Mouse (Mus musculus) intestine, embryonic 15.5 days (tissue): ENCODE measurements at regions not wholly inside any gene's neighbourhood (a gene's known extent, or its start where the extent isn't known, plus 50 kb on each side); places are given as distances from the start of the nearest gene placed in this dataset.

Experiments used
- ATAC-seq: fragments of 200-750 bp; cut with Nextera tagmentation; 2 replicates; pipeline ENCODE4 v1.8.0; 2017; ENCODE audit warnings: moderate TSS enrichment, moderate library complexity
- H3K27ac ChIP-seq: fragments of 300-500 bp; sonication (generic); 2 replicates; pipeline ENCODE4 v1.5.1; 2015; ENCODE audit warnings: mild to moderate bottlenecking, inconsistent platforms
- H3K27me3 ChIP-seq: fragments of 300-500 bp; sonication (generic); replicated peaks from 2 replicates; pipeline ENCODE4 v1.6.1; 2015; ENCODE audit warnings: inconsistent platforms
- H3K36me3 ChIP-seq: fragments of 300-500 bp; sonication (generic); 2 replicates; pipeline ENCODE4 v1.6.1; 2015; ENCODE audit warnings: inconsistent platforms
- H3K4me1 ChIP-seq: fragments of 300-500 bp; sonication (generic); replicated peaks from 2 replicates; pipeline ENCODE4 v1.6.1; 2015; ENCODE audit warnings: inconsistent platforms
- H3K4me2 ChIP-seq: fragments of 300-500 bp; sonication (generic); replicated peaks from 2 replicates; pipeline ENCODE4 v1.6.1; 2015; ENCODE audit warnings: mild to moderate bottlenecking, inconsistent platforms
- H3K4me3 ChIP-seq: fragments of 300-500 bp; sonication (generic); replicated peaks from 2 replicates; pipeline ENCODE4 v1.5.1; 2015; ENCODE audit warnings: inconsistent platforms
- H3K9ac ChIP-seq: fragments of 300-500 bp; sonication (generic); 2 replicates; pipeline ENCODE4 v1.6.1; 2015; ENCODE audit warnings: inconsistent platforms
- H3K9me3 ChIP-seq: fragments of 300-500 bp; sonication (generic); 2 replicates; pipeline ENCODE4 v1.6.1; 2016; ENCODE audit warnings: inconsistent platforms
- WGBS: fragments of 180-500 bp; shearing (Covaris S2); methylation state at CpG from one replicate; pipeline ENCODE4 v1.1.7; 2015; 5-methylcytosine and 5-hydroxymethylcytosine counted together

- no peak overlapping the region for H3K27ac ChIP-seq
- H3K27me3 ChIP-seq, result no peaks in the 10 kb centered on the region
- no peak for ATAC-seq
- no peaks in the 10 kb centered on the region for H3K4me1 ChIP-seq
- no peaks in the 10 kb centered on the region for H3K36me3 ChIP-seq
- H3K9me3 ChIP-seq, result no peaks in the 10 kb centered on the region
- H3K4me2 ChIP-seq, result no peak overlapping the region
- no peak overlapping the region for H3K9ac ChIP-seq
- WGBS, result 45% methylated on average over 5 of the region's 5 CpGs
- H3K4me3 ChIP-seq, result no peak overlapping the region
Measured at GRCm38 (mm10) chr2:92851336-92851735, 63.6 kb upstream of the Syt13 start.

DNA sequence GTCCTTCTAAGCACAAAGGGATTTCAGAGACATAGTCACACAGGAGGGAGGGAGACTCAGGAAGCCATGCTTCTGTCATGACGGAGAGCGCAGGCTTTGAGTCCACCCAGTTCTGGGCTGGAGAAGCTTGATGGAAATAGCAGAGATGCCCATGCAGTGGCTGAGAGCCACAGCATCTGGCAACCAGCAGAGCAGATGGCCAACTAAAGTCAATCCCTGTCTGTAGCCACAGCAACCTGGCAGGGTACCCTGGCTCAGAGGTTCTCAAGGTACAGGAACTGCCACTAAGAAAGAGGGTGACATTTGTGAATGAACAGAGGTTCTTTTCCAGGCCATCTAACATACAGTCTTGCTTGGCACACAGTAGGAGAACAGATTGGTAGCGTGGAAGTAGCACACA, 61.7 kb upstream of the Syt13 start:
- H3K4me2 ChIP-seq, result no peak overlapping the region
- H3K27me3 ChIP-seq, result no peaks in the 10 kb centered on the region
- no peaks in the 10 kb centered on the region for H3K9me3 ChIP-seq
- no peak overlapping the region for H3K9ac ChIP-seq
- no peaks in the 10 kb centered on the region for H3K36me3 ChIP-seq
- ATAC-seq, result no peak
- 87% methylated on average over 3 of the region's 3 CpGs for WGBS
- H3K27ac ChIP-seq, result no peak overlapping the region
- H3K4me3 ChIP-seq, result no peak overlapping the region
- H3K4me1 ChIP-seq, result no peaks in the 10 kb centered on the region

- Histone ChIP-seq H3K36me3 (no peaks in the 10 kb centered on the region), H3K27me3 (no peaks in the 10 kb centered on the region), H3K9me3 (no peaks in the 10 kb centered on the region), H3K9ac (no peak overlapping the region), H3K4me3 (no peak overlapping the region), H3K27ac (no peak overlapping the region), H3K4me2 (no peak overlapping the region), H3K4me1 (no peaks in the 10 kb centered on the region)
- 50% methylated on average over 4 of the region's 4 CpGs for WGBS
- no peak for ATAC-seq
Measured at GRCm38 (mm10) chr2:92854331-92854730, 60.6 kb upstream of the Syt13 start.

- no peaks in the 10 kb centered on the region for H3K36me3 ChIP-seq
- no peak overlapping the region for H3K9ac ChIP-seq
- 71% methylated on average over 12 of the region's 12 CpGs for WGBS
- no peaks in the 10 kb centered on the region for H3K4me1 ChIP-seq
- H3K27me3 ChIP-seq, result no peaks in the 10 kb centered on the region
- no peak overlapping the region for H3K4me2 ChIP-seq
- H3K9me3 ChIP-seq, result no peaks in the 10 kb centered on the region
- H3K27ac ChIP-seq, result no peak overlapping the region
- no peak overlapping the region for H3K4me3 ChIP-seq
- ATAC-seq, result no peak
Measured at GRCm38 (mm10) chr2:92856047-92856446, 58.9 kb upstream of the Syt13 start.

DNA sequence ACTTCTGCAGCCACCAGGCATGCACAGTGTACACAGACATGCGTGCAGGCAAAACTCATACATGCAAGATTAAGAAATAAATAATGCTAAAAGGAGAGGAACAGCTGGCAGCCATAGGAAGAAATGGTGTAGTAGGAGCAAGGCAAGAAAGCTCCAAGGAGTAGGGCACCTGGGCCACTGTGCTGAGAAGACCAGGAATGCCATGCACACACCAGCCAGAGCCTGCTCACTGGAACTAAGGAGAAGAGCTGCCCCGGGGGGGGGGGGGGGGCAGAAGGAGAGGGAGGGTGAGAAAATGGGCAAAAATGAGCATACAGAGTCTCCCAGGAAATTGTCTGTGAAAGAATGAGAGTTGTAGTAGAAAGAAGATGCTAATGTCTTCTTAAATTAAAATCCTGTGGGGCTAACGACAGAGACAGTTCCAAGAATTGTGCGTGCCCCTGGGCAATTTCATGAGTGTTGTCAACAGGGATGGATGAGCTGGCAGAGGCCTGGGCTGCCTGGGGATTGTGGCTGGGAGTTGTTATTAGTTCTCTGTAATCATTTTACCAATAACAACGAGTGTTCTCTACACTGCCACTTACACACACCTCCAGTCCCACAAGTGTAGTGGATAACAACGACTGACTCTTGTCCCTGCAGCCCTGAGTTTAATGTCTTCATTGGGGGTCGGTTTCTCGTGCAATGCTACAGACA, 54.2 kb upstream of the Syt13 start:
- Histone ChIP-seq H3K27me3 (no peaks in the 10 kb centered on the region), H3K36me3 (no peaks in the 10 kb centered on the region), H3K4me2 (no peak overlapping the region), H3K4me3 (no peak overlapping the region), H3K9ac (no peak overlapping the region), H3K9me3 (no peaks in the 10 kb centered on the region), H3K4me1 (no peaks in the 10 kb centered on the region), H3K27ac (no peak overlapping the region)
- 65% methylated on average over 8 of the region's 8 CpGs for WGBS
- no peak for ATAC-seq
